Mouse (Mus musculus) MEL-GATA-1-ER (cell line): Measurements from ENCODE around the gene Gm3854.
A peak's percentile ranks its signal among the peaks of the same experiment; 100 is the strongest.
"Not testable (repeated sequence)": the region's sequence is repeated elsewhere in the genome, so short reads cannot be mapped to it uniquely, and the experiment has no call there.

ENCODE experiments used
- DNase-seq: peaks from one replicate; pipeline ENCODE4 v3.0.0-alpha.2; 2012; ENCODE audit warnings: low read depth; ENCODE audit errors: extremely low read depth

Gene Gm3854

DNA sequence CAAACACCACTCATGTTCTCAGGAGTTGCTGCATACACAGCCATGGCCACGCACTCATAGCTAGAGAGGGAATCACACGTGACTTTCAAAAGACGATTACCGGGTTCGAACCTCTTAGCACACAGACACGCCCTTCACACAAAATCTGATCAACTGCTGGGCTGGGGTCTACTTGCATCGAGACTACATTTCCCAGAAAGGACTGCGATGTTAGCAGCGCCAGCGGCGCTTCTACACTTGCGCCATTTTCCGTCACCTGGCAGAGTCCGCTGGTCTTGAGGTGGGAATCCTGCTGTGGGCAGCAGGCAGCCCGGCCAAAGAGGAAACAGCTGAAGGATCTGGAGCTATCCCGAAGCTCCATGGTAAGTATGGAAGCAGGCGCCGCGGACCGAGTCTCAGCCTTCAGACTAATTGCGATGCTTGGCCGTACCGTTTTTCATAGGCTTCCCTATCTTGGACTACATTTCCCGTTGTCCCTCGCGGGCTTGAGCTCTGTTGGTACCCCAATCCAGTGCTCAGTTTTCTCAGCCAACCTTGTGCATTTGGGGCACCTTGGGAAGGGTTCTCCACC lies at the start of gene Gm3854:
Gene Gm3854 (plus strand): TSS at position 259 of the 571 bp plus-strand sequence.
- no peak for DNase-seq

DNA sequence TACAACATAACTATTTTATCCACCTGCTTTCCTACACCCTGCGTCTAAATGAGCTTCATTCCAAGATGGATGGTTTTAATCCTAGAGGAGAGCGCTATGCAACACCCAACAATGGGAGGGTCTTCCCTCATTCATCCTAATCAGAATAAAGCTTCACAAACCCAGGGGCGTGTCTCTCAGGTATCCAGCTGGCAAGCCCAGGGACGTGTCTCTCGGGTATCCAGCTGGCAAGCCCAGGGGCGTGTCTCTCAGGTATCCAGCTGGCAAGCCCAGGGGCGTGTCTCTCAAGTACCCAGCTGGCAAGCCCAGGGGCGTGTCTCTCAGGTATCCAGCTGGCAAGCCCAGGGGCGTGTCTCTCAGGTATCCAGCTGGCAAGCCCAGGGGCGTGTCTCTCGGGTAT lies 42.8 kb upstream of the Gm3854 start:
- DNase-seq: not testable (repeated sequence)

DNA sequence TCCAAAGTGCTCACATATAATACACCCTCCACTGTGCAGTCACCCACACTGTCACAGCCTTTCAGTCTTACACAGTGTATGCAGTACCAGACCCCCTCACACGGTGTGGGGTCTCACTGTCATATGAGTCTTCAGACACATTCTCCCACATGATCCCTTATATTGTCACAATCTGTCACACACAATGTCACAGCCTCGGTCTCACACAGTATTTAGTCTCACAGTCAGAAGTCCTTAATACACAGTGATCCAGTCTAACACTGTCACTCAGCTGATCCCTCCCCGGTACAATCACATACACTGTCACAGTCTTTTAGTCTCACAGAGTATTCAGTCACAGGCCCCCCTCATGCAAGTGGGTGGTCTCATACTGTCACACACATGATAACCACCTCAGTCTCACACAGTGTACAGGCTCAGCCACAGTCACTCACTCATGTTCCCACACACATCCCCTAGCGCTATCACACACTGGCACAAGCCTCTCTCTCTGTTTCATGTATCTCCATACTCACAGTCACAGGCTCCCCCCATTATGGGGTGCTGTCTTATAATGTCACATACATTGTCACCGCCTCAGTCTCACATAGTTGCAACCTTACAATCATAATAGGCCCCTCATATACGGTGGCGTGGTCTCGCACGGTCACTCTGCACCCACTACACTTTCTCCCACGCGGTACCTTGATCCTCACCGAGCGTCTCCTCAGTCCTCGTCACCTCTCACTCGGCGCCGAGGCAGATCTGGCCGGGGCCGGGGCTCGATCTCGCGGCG lies 12.9 kb upstream of the Gm3854 start:
- no peak for DNase-seq

DNA sequence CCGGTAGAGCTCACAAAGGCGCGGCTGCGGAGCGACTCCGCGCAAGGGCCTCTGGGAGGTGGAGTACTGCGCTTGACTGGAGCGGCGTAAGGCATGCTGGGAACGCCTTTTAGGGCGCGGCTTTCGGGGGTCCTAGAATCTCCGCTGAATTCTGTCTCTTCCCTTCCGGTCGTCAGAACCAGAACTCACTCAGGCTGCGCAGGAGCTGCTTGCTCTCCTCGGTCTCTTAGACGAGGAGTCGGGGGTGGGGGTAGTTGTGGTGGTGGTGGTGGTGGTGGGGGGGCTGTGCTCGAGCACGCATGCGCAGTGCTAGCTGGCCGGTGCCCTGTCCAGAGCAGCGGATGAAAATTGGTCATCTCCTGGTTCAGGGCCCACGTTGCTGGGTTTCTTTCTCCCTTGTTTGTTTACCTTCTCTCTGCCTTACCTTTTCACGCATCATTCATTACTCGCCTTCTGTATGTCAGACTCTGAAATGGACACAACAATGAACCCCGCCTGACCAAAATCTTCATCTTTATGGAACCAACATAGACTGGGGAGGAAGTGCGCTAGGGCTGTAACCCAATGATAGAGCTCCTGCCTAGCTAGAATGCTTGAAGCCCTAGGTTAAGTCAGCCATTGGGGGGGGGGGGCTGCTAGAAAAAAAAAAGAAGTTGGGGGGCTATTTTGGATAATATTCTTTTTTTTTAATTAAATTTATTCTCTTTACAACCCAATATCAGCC lies 12.2 kb upstream of the Gm3854 start, which contains the start of gene Zfp583:
Gene Zfp583 (minus strand): TSS at position 53 of the 724 bp plus-strand sequence.
- no peak for DNase-seq

DNA sequence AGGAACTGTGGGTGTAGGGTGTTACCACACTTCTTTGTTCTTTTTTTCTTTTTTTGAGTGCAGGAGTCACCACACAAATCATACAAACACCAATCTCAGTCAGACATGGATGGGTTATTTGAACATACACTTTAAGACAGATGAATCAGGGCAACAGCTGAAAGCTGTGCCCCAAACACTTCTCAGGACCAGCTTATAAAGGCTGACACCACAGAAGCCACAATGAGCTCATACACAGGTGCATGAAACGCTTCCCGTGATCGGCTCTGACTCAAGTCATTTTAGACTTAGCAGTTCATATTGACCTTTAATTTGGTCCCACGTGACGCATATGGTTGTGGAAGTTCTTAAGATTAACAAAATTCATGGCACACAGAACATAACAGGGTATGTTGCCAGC lies 3.7 kb upstream of the Gm3854 start:
- no peak for DNase-seq

DNA sequence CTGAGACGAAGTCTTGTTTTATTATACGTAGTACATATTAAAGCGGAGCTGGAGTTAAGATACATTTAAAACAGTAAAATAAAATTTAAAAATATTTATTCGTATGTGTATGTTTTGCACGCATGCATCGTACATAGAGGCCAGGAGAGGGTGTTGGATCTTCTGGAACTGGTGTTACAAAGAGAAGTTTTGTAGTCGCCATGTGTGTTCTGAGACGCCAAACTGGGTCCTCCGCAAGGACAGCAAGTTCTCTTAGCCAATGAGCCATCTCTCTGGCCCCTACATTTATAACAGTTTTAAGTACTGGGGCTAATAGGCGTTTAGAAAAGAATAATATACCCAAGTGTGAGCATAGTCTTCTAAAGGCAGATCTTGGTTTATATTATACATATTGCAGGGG lies 565 bp downstream of the Gm3854 start:
- DNase-seq: no peak

DNA sequence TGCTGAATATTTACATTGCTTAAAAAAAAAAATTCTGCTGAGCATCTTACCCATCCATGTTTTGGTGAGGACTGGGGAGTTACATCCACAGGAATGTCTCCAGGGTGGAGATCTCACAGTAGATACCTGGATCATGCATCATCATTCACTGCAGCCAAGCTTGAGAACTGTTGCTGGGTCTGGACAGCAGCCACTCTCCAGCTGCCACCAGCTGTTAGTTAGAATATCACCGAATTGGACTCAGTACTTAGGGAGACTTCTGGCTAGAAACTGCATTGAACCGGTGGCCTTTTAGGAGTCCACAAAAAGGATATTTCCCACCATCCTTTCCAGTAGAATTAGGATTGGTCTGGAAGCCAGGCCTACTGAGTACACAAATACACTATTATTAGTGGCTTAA lies 14.6 kb downstream of the Gm3854 start:
- no peak for DNase-seq

DNA sequence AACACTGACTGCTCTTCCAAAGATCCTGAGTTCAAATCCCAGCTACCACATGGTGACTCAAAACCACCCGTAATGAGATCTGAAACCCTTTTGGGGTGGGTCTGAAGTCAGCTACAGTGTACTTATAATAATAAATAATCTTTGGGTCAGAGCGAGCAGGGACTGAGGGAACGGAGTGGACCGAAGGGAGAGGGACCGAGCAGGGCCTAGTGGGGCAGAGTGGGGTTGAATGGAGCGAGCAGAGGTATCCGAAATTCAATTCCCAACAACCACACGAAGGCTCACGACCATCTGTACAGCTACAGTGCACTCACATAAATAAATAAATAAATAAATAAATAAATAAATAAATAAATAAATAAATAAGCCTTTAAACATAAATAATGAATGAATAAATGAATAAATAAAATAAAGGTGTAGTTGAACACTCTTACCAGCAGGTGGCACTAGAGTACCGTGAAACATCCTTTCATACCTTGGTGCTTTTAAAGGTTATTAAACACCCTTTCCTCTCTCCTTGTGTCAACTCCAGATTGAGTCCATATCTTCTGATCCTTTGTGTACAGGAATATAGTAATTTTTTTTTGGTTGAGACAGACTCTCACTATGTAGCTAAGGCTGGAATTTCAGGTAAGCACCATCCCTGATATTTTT lies 15.5 kb downstream of the Gm3854 start:
- DNase-seq: peak; percentile 52

DNA sequence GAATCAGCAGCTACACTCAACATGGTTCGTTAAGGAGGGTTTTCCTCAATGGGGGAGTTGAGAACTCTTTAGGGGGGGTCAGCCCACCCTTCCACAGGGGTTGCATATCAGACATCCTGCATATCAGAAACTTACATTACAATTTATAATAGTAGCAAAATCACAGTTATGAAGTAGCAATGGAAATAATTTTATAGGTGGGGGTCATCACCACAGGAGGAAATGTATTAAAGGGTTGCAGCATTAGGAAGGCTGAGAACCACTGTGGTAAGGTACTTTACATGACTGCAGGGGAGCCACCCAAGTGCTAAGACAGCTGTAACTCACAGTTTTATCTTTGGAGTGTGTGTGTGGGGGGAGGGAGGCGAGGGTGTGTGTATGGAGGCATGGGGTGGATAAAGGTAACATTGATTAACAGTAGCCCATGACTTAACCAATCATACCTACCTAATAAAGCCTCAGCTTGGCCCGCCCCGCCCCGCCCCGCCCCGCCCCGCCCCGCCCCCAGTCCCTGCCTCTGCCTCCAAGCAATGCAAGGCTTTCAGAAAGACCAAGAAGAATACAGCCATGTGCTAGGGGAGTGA lies 17.0 kb downstream of the Gm3854 start:
- no peak for DNase-seq

DNA sequence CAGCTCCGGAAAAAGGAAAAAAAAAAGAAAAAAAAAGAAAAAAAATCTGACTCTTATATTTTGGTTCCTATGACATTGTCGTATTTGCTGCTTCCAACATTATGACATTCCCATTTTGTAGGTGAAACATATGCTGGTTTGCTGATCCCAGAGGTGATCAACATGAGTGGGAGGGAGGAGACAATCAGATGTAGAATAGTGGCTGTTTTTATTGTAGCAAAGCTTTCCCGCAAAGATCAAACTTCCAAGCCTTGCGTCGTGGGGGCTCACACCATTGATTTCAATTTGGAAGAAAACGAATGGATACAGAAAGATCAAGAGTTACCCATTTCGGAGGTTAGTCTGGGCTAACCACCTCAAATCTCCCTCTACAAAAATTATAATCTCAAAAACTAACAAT lies 18.2 kb downstream of the Gm3854 start:
- no peak for DNase-seq

DNA sequence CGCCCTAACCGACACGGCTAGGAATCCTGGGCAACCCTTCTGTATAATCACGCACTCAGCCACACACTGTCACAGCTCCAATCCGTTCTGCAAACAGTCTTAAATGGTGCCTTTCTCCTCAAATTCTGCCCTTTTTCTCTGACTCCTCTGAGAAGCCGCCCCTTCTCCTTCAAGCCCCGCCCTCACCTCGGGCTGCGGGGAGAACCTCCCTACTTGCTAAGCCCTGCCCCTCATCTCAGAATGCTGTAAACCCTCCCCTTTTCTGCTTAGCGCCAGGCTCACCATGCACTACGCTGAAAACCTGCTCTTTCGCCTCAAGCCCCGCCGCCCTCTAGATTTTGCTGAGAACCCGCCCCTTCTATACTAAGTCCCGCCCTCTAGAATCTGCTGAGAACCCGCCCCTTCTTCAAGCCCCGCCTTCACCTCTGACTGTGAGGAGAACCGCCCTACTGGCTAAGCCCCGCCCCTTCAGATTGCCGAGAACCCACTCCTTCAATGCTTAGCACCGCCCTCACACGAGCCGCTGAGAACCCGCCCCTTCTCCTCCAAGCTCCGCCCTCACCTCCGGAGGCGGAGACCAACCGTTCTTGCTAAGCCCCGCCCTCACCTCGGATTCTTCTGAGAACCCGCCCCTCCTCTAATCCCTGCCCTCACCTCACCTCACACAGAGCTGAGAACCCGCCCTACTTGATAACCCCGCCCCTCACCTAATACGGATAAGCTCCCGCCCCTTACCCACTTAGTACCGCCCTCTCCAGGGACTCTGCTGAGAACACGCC lies 18.9 kb downstream of the Gm3854 start:
- peak; percentile 86 for DNase-seq

DNA sequence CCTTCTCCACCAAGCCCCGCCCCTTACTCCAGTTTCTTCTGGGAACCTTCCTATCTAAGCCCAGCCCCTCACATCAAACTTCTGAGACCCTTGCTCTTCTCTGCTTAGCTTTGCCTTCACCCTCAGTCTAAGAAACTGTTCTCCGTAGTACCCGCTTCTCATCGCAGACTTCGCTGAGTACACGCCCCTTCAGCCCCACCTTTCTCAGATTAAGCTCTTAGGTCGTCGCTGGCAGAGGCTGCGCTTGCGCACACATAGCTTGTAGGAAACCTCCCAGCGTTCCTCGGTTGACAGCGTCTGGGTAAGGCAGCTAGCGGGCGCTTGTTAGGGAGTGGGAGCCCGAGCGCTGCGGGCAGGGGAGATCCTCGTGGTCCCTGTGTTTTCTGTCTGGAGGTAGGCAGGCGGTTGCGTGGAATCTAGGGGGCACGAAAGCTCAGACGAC lies 19.5 kb downstream of the Gm3854 start, which contains the start of gene Zfp78:
Gene Zfp78 (plus strand): TSS at position 234 of the 442 bp plus-strand sequence.
- DNase-seq: peak; percentile 90

DNA sequence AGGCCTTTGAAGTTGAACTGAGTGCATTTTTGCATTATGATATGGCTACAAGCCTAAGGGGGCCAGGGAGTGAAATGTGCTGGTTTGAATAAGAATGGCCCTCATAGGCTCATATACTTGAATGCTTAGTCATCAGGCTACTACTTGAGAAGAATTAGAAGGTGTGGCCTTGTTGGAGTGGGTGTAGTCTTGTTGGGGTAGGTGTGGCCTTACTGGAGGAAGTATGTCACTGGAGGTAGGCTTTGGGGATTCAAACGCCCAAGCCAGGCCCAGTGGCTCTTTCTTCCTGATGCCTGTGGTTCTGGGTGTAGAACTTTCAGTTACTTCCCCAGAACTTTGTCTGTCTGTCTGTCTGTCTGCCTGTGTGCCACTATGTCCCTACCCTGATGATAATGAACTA lies 21.2 kb downstream of the Gm3854 start:
- no peak for DNase-seq

DNA sequence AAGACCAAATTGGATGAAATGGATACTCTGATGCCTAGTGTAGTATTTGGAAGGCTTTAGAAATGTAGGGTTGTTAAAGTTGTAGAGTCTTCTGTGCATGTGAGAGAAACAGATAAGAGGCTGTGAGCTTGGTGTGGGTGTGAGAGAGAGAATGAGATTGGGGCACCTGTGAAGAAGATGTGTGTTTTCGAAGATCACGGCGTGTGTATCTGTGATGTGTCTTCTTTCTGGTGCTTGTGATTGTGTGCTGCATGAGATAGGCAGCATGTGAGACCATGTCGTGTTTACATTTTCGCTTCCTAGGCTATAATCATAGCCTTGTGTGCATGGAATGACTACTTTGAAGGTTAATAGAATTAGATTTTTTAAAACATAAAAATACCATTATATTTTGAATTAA lies 23.6 kb downstream of the Gm3854 start:
- DNase-seq: no peak

DNA sequence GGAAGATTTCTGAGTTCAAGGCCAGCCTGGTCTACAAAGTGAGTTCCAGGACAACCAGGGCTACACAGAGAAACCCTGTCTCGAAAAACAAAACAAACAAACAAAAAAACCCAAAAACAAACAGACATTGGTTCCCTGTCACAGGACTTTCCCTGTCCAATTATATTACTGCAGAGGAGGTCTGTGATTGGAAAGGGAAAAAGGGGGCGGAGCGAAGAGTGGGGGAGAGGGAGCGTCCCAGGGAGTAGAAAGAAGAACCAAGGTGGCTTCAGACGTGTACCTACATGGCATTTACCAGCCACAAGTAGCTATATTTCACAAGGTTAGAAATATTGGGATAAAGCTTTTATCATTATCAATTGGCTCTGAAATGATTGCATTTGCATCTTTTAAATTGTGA lies 24.6 kb downstream of the Gm3854 start:
- not testable (repeated sequence) for DNase-seq

DNA sequence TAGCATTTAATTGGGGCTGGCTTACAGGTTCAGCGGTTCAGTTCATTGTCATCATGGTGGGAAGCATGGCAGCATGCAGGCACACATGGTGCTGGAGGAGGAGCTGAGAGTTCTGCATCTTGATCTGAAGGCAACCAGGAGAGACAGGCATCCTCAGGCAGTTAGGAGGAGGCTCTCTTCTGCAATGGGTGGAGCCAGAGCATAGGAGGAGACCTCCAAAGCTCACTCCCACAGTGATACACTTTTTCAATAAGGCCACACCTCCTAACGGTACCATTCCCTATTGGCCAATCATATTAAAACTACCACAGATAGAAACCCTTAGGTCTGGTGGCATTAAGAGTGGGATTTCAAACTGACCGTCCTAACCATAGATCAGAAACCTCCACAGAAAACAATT lies 25.9 kb downstream of the Gm3854 start:
- DNase-seq: no peak

DNA sequence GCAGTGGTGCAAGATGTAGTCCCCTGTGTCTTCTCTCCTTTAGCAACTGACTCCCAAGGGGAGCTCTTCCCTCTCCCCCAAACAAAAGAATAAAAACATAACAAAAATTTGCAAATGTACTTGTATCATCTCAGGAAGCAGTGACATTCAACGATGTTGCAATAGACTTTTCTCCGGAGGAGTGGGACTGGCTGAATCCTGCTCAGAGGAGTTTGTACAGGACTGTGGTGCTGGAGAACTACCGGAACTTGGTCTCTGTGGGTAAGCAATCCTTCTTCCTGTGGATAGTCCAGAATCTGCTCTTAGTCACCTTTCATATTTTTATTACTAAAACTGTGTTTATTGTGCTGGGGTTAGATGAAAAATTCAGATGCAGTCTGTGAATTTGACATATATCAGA lies 29.4 kb downstream of the Gm3854 start:
- DNase-seq: no peak

DNA sequence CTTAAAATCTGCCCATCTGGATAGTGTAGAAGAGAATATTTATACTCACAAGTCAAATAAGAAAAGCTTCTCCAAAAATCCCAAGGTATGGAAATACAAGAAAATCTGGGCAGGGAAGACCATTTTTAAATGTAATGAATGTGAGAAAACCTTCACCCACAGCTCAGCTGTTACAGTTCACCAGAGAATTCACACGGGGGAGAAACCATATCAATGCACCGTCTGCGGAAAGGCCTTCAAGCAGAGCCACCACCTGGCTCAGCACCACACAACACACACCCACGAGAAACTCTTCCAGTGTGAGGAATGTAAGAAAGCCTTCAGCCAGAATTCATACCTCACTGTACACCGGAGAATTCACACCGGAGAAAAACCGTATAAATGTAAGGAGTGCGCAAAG lies 34.9 kb downstream of the Gm3854 start:
- no peak for DNase-seq

DNA sequence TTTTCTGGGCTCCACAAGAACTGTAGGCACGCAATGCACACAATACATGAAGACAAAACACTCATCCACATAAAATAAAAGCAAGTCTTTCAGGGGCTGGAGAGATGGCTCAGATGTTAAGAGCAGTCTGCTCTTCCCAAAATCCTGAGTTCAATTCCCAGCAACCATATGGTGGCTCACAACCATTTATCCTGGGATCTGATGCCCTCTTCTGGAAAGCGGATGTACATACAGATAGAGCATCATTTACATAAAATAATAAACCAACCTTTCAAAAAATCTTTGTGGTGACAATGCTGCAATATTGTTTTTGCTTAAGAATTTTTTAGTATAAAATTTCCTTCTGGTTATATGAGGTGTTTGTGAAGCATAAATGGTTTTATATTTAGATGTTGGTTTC lies 37.9 kb downstream of the Gm3854 start:
- DNase-seq: no peak

DNA sequence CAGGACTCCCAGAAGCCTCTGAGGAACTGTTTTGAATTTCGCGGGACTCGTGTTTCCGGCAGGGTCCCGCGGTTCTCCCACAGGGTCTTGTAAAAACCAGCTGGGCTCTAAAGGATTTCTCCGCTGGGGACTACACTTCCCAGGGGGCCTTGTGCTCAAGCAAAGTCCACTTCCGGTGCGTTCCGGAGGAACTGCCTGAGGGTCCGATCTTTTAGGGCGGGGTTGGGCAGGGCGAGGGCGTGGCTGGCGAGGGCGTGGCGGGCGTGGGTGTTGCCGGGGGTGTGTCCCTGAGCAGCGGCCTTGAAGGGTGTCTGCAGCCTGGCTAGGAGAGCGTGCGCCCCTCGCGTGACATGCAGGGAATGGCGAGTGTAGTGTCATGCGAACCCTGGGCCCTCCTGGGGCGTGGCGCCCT lies 39.5 kb downstream of the Gm3854 start, which contains the start of gene Zfp28:
Gene Zfp28 (plus strand): TSS at position 252 of the 412 bp plus-strand sequence.
- DNase-seq: peak; percentile 91
